Mouse (Mus musculus): Measurements from ENCODE around the gene Tnip1. TPM values are rescaled to one million over a fixed set of nuclear protein-coding genes. Genes with fewer than 3 reads are reported as not detected.

Gene Tnip1
- total and polyA plus RNA-seq, 3 experiments, result 36.1 to 137 (median 67.8) TPM

- Histone ChIP-seq H3K79me2 (replicated peaks; ENCODE audit: control insufficient read depth, extremely low read depth, insufficient read depth, poor library complexity, severe bottlenecking) (no peaks in the 10 kb centered on the region), H3K27me3 (replicated peaks) (no peaks in the 10 kb centered on the region), H3K4me2 (ENCODE audit: insufficient read depth, low read depth, poor library complexity, severe bottlenecking) (no peak overlapping the region), H3K27ac (ENCODE audit: insufficient read depth, low read depth) (no peak overlapping the region), H3K9me3 (replicated peaks; ENCODE audit: low read length) (no peaks in the 10 kb centered on the region), H3K9ac (ENCODE audit: insufficient read depth, low read depth) (no peak overlapping the region), H3K4me1 (ENCODE audit: control insufficient read depth in 1 of 2, insufficient read depth in 2 of 2) (peaks cover 7 to 35% of the 10 kb centered on the region in 2 experiments), H3K4me3 (replicated peaks in 1 of 3; ENCODE audit: low read depth in 2 of 3, low read length in 2 of 3, poor library complexity in 1 of 3) (no peak overlapping the region), H3K36me3 (replicated peaks in 1 of 2; ENCODE audit: control insufficient read depth in 1 of 2, insufficient read depth in 1 of 2, low read length in 1 of 2) (peaks cover 88 to 98% of the 10 kb centered on the region in 2 experiments)
- in situ Hi-C loops (cut with MboI; ENCODE audit: low pct_ligation_motif_present, low pct_unique_long_range_greater_than_20kb, low sequenced_read_pairs) (loop anchor here (5.0 kb wide), 1 partner anchor 51 kb away; no protein-coding TSS in a partner anchor), dilution Hi-C loops (cut with MboI; ENCODE audit: extremely low pct_ligation_motif_present, extremely low pct_unique_long_range_greater_than_20kb, low sequenced_read_pairs) (no loop called here)
- no peak for TF ChIP-seq ETS1 (conservative IDR thresholded peaks at IDR 0.05; ENCODE audit: low read depth, low read length)
- no peak for TF ChIP-seq CHD1 (IDR thresholded peaks at IDR 0.05; ENCODE audit: low read depth, low read length)
- no peak for TF ChIP-seq HCFC1 (IDR thresholded peaks at IDR 0.05; ENCODE audit: low read depth, low read length)
- TF ChIP-seq JUN (IDR thresholded peaks at IDR 0.05; ENCODE audit: insufficient read depth, low read depth, low read length), result no peak
- no peak for TF ChIP-seq BHLHE40 (IDR thresholded peaks at IDR 0.05; ENCODE audit: low read depth, low read length)
- no peak for TF ChIP-seq ELF1 (IDR thresholded peaks at IDR 0.05; ENCODE audit: low read depth, low read length)
- TF ChIP-seq PAX5 (IDR thresholded peaks at IDR 0.05; ENCODE audit: low read length), result no peak
- TF ChIP-seq SMC3 (IDR thresholded peaks at IDR 0.05; ENCODE audit: low read depth, low read length), result peak; percentile 90
- no peak for TF ChIP-seq ZKSCAN1 (IDR thresholded peaks at IDR 0.05; ENCODE audit: borderline replicate concordance, low read depth, low read length)
- TF ChIP-seq NRF1 (IDR thresholded peaks at IDR 0.05; ENCODE audit: low read depth, low read length), result no peak
- TF ChIP-seq IRF4 (IDR thresholded peaks at IDR 0.05; ENCODE audit: low read depth, low read length), result no peak
- TF ChIP-seq CTCF (conservative IDR thresholded peaks at IDR 0.05 in 1 of 2, IDR thresholded peaks at IDR 0.05 in 1 of 2; ENCODE audit: low read depth in 2 of 2, low read length in 2 of 2), result peak; percentile 50 to 87; a peak in 3 of 4 replicates
- no peak for TF ChIP-seq RCOR1 (conservative IDR thresholded peaks at IDR 0.05; ENCODE audit: low read depth, low read length)
- no peak for TF ChIP-seq EP300 (IDR thresholded peaks at IDR 0.05; ENCODE audit: low read length)
- TF ChIP-seq MAZ (IDR thresholded peaks at IDR 0.05; ENCODE audit: low read depth, low read length), result no peak
- no peak for TF ChIP-seq MEF2A (IDR thresholded peaks at IDR 0.05; ENCODE audit: borderline replicate concordance, low read depth, low read length)
- TF ChIP-seq POLR2AphosphoS2 (IDR thresholded peaks at IDR 0.05; ENCODE audit: low read depth, low read length), result no peak
- peak; percentile 80 for TF ChIP-seq RAD21 (IDR thresholded peaks at IDR 0.05; ENCODE audit: low read depth, low read length)
- peak; percentile 71; the same call in 1 of the 2 replicates for TF ChIP-seq ZC3H11A (IDR thresholded peaks at IDR 0.05; ENCODE audit: low read depth, low read length)
- peak; percentile 52 for DNase-seq (ENCODE audit: extremely low read depth)
Measured at GRCm38 (mm10) chr11:54931405-54932093, 31.2 kb downstream of the Tnip1 start.
